Comparison of ENCODE assay signal across 23 mouse cellular contexts in genomic region chr1:136918791-136919190, GRCm38 (mm10). TPM values are rescaled to one million over a fixed set of nuclear protein-coding genes. Genes with fewer than 3 reads are reported as not detected.
DNase-seq lines count a peak whose midpoint lies in the region; ATAC-seq and TF ChIP-seq lines count a peak whose summit lies in the region.
"Had no signal": no experiment of that assay in that cellular context is flagged by ENCODE, and none has a peak within 500 bp of the region (broad histone marks: within the 10 kb centered on the region; RNA-seq: fewer than 3 reads in every experiment).

No protein-coding gene starts in this region.

- ATAC-seq in lung, embryonic 15.5 days (ENCODE audit: borderline replicate concordance, extremely low read depth, low FRiP score, low TSS enrichment) = no peak
- no peak for ATAC-seq in lung, postnatal 0 days
- no peak for ATAC-seq in heart, embryonic 13.5 days (ENCODE audit: extremely low read depth, insufficient number of reproducible peaks, low FRiP score, low TSS enrichment)
- no peak for ATAC-seq in intestine, embryonic 16.5 days
- ATAC-seq: forebrain, embryonic 16.5 days; midbrain, embryonic 13.5 days had no signal

- H3K9me3 ChIP-seq in lung, embryonic 15.5 days = no peaks in the 10 kb centered on the region
- no peaks in the 10 kb centered on the region for H3K9me3 ChIP-seq in lung, postnatal 0 days (ENCODE audit: low read length)
- no peaks in the 10 kb centered on the region for H3K9me3 ChIP-seq in heart, embryonic 13.5 days
- no peaks in the 10 kb centered on the region for H3K9me3 ChIP-seq in intestine, embryonic 16.5 days (ENCODE audit: control insufficient read depth, low read length)
- H3K9me3 ChIP-seq in limb, embryonic 10.5 days (replicated peaks) = no peaks in the 10 kb centered on the region
- H3K9me3 ChIP-seq: embryonic facial prominence, embryonic 12.5 days; hindbrain, embryonic 10.5 days; midbrain, embryonic 13.5 days had no signal

- peak overlapping the region; percentile 19; the same call in 1 of the 2 replicates for H3K27ac ChIP-seq in lung, embryonic 15.5 days
- no peak overlapping the region for H3K27ac ChIP-seq in lung, postnatal 0 days (ENCODE audit: low read length)
- H3K27ac ChIP-seq in heart, embryonic 13.5 days (replicated peaks) = peak overlapping the region; percentile 63
- no peak overlapping the region for H3K27ac ChIP-seq in intestine, embryonic 16.5 days (ENCODE audit: low read length)
- no peak overlapping the region for H3K27ac ChIP-seq in limb, embryonic 10.5 days
- H3K27ac ChIP-seq: embryonic facial prominence, embryonic 12.5 days; hindbrain, embryonic 10.5 days; layer of hippocampus, adult 2 months; midbrain, embryonic 13.5 days had no signal

- no peak for TF ChIP-seq CTCF in lung, postnatal 0 days (IDR thresholded peaks at IDR 0.05)

- peak; percentile 90 for DNase-seq in heart, adult 11 months
- no peak for DNase-seq in heart, postnatal 4 days
- DNase-seq in lung, postnatal 0 days (ENCODE audit: low spot score) = no peak
- peak; percentile 18 to 22 for DNase-seq in kidney, postnatal 36 days
- no peak for DNase-seq in limb, embryonic 10.5 days (ENCODE audit: low spot score)
- DNase-seq: cerebellum, adult 18-20 months; gastrocnemius, postnatal 10 days; left cerebral cortex, postnatal 4 days; lung, adult 2 months; right cerebral cortex, postnatal 25 days; thymus, postnatal 36 days had no signal

- 21% methylated on average over 9 of the region's 9 CpGs for WGBS in lung, embryonic 15.5 days
- 21% methylated on average over 9 of the region's 9 CpGs for WGBS in lung, postnatal 0 days
- WGBS in heart, embryonic 13.5 days = 11% methylated on average over 9 of the region's 9 CpGs
- 49% methylated on average over 9 of the region's 9 CpGs for WGBS in intestine, embryonic 16.5 days
- 84% methylated on average over 9 of the region's 9 CpGs for WGBS in limb, embryonic 10.5 days

- H3K36me3 ChIP-seq in lung, embryonic 15.5 days = no peaks in the 10 kb centered on the region
- H3K36me3 ChIP-seq in lung, postnatal 0 days (ENCODE audit: insufficient read depth, low read length) = no peaks in the 10 kb centered on the region
- H3K36me3 ChIP-seq in heart, embryonic 13.5 days = no peaks in the 10 kb centered on the region
- H3K36me3 ChIP-seq in intestine, embryonic 16.5 days (ENCODE audit: control insufficient read depth, insufficient read depth, low read length) = no peaks in the 10 kb centered on the region
- H3K36me3 ChIP-seq in limb, embryonic 10.5 days = no peaks in the 10 kb centered on the region
- H3K36me3 ChIP-seq: embryonic facial prominence, embryonic 12.5 days; G1E; hindbrain, embryonic 10.5 days; midbrain, embryonic 13.5 days had no signal

- TF ChIP-seq EP300 in lung, postnatal 0 days (IDR thresholded peaks at IDR 0.05) = no peak

- H3K27me3 ChIP-seq in lung, embryonic 15.5 days = no peaks in the 10 kb centered on the region
- no peaks in the 10 kb centered on the region for H3K27me3 ChIP-seq in lung, postnatal 0 days (replicated peaks; ENCODE audit: insufficient read depth, low read length)
- H3K27me3 ChIP-seq in heart, embryonic 13.5 days (replicated peaks) = no peaks in the 10 kb centered on the region
- no peaks in the 10 kb centered on the region for H3K27me3 ChIP-seq in intestine, embryonic 16.5 days (replicated peaks; ENCODE audit: control insufficient read depth, insufficient read depth, low read length)
- no peaks in the 10 kb centered on the region for H3K27me3 ChIP-seq in limb, embryonic 10.5 days (ENCODE audit: low read depth, poor library complexity, severe bottlenecking)
- H3K27me3 ChIP-seq: embryonic facial prominence, embryonic 12.5 days; midbrain, embryonic 13.5 days had no signal

- no peak overlapping the region for H3K9ac ChIP-seq in lung, embryonic 15.5 days
- H3K9ac ChIP-seq in lung, postnatal 0 days (replicated peaks; ENCODE audit: low read depth) = no peak overlapping the region
- peak overlapping the region; percentile 3; the same call in 1 of the 2 replicates for H3K9ac ChIP-seq in heart, embryonic 13.5 days
- no peak overlapping the region for H3K9ac ChIP-seq in intestine, embryonic 16.5 days (ENCODE audit: low read depth, low read length)
- H3K9ac ChIP-seq: embryonic facial prominence, embryonic 12.5 days; midbrain, embryonic 13.5 days had no signal

- H3K4me1 ChIP-seq in lung, embryonic 15.5 days = no peaks in the 10 kb centered on the region
- H3K4me1 ChIP-seq in lung, postnatal 0 days (ENCODE audit: insufficient read depth, low read depth, low read length) = no peaks in the 10 kb centered on the region
- peaks cover 19% of the 10 kb centered on the region for H3K4me1 ChIP-seq in heart, embryonic 13.5 days
- 0 out of 2 replicates have a peak, but pooled peaks cover 2% of the 10 kb centered on the region for H3K4me1 ChIP-seq in intestine, embryonic 16.5 days (ENCODE audit: control insufficient read depth, insufficient read depth, low read length)
- no peaks in the 10 kb centered on the region for H3K4me1 ChIP-seq in limb, embryonic 10.5 days
- H3K4me1 ChIP-seq: embryonic facial prominence, embryonic 12.5 days; hindbrain, embryonic 10.5 days; midbrain, embryonic 13.5 days had no signal

- H3K4me3 ChIP-seq in lung, embryonic 15.5 days = no peak overlapping the region
- H3K4me3 ChIP-seq in lung, postnatal 0 days (ENCODE audit: low read depth, low read length) = no peak overlapping the region
- H3K4me3 ChIP-seq in heart, embryonic 13.5 days = no peak overlapping the region
- no peak overlapping the region for H3K4me3 ChIP-seq in intestine, embryonic 16.5 days (ENCODE audit: low read length)
- H3K4me3 ChIP-seq in limb, embryonic 10.5 days = no peak overlapping the region
- H3K4me3 ChIP-seq: embryonic facial prominence, embryonic 12.5 days; hindbrain, embryonic 10.5 days; layer of hippocampus, adult 2 months; midbrain, embryonic 13.5 days had no signal

- no peak overlapping the region for H3K4me2 ChIP-seq in lung, embryonic 15.5 days
- H3K4me2 ChIP-seq in lung, postnatal 0 days (replicated peaks; ENCODE audit: low read depth, low read length) = no peak overlapping the region
- peak overlapping the region; percentile 38 for H3K4me2 ChIP-seq in heart, embryonic 13.5 days
- H3K4me2 ChIP-seq in intestine, embryonic 16.5 days (ENCODE audit: low read depth, low read length) = no peak overlapping the region
- H3K4me2 ChIP-seq: embryonic facial prominence, embryonic 12.5 days; liver, embryonic 11.5 days; midbrain, embryonic 13.5 days had no signal

RNA-seq across cellular contexts. Expression of gene Nr5a2, which starts 41.5 kb away (rescaled TPM):
- total RNA-seq in heart, postnatal 4 days (2021) = 1 to 10 TPM; 2.4 to 3.0 TPM
- polyA plus RNA-seq in lung, embryonic 15.5 days (2015; fragmentation: Nextera tagmentation; extraction: Ambion mirVana) = 2.0 and 2.4 TPM in 2 replicates
- polyA plus RNA-seq in lung, postnatal 0 days (2015; fragmentation: Nextera tagmentation; extraction: Ambion mirVana) = 0.54 and 0.64 TPM in 2 replicates
- 0.39 and 0.40 TPM in 2 replicates for polyA plus RNA-seq in heart, embryonic 13.5 days (2015; fragmentation: Nextera tagmentation; extraction: Ambion mirVana)
- 8.4 and 9.0 TPM in 2 replicates for polyA plus RNA-seq in intestine, embryonic 16.5 days (2015; fragmentation: Nextera tagmentation; extraction: Ambion mirVana)
- polyA plus RNA-seq in limb, embryonic 10.5 days (2016; fragmentation: Nextera tagmentation; extraction: Ambion mirVana) = 0.30 and 0.40 TPM in 2 replicates
- total RNA-seq: layer of hippocampus, adult 2 months; megakaryocyte progenitor cell, adult 5-6 weeks had no signal
- polyA plus RNA-seq: cortical plate, adult 2 months; G1E had no signal

Comparison
In these comparisons a context has a peak if more than half of its experiments do, and no peak if none do; other contexts are left out.
1. DNase-seq: peak in heart, adult 11 months (single experiment) and kidney, postnatal 36 days (2 of 2); none in heart, postnatal 4 days (single experiment), lung, postnatal 0 days (single experiment) and limb, embryonic 10.5 days (single experiment).
2. H3K27ac ChIP-seq: peak in lung, embryonic 15.5 days (single experiment) and heart, embryonic 13.5 days (single experiment); none in lung, postnatal 0 days (single experiment), intestine, embryonic 16.5 days (single experiment) and limb, embryonic 10.5 days (single experiment).